Mouse (Mus musculus): ENCODE measurements around the gene Olfr447. TPM values are rescaled to one million over a fixed set of nuclear protein-coding genes. Genes with fewer than 3 reads are reported as not detected.

Olfr447 gene
- not detected in 2 replicates for polyA plus RNA-seq (2014; fragmentation: Nextera tagmentation; extraction: Ambion mirVana)

DNA sequence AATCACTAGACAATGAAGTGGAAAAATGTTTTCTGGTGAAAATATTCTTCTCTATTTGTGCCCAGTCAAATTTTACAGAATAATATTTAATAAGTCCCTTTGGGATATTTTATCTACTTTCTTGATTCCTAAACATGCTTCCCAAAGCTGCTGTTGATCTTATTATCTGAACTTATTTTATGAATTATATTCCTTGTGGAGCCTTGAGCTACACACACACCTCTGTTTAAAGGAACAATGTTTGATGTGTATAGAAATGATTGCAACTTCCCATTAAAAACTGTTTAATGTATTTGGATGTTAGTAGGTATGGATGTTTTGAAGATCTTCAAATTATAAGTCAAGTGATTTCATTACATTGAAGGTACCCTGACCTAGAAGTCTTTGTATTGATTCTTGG is at the start of gene Olfr447:
Olfr447 (plus strand) TSS at position 301 of the 400 bp plus-strand sequence.
- Histone ChIP-seq H3K27me3 (ENCODE audit: control insufficient read depth, insufficient read depth, low read length) (no peaks in the 10 kb centered on the region), H3K4me3 (ENCODE audit: low read depth, low read length) (no peak within 1 kb of the TSS), H3K9me3 (ENCODE audit: control insufficient read depth, low read length) (no peaks in the 10 kb centered on the region), H3K36me3 (ENCODE audit: control insufficient read depth, insufficient read depth, low read length) (no peaks in the 10 kb centered on the region), H3K4me2 (replicated peaks; ENCODE audit: low read depth, low read length) (no peak within 1 kb of the TSS), H3K4me1 (replicated peaks; ENCODE audit: control insufficient read depth, insufficient read depth, low read length) (no peaks in the 10 kb centered on the region), H3K9ac (ENCODE audit: low read depth, low read length) (no peak within 1 kb of the TSS), H3K27ac (ENCODE audit: low read depth, low read length) (no peak within 1 kb of the TSS)
- DNase-seq (ENCODE audit: low spot score) (no peak), ATAC-seq (ENCODE audit: low FRiP score) (no peak)

DNA sequence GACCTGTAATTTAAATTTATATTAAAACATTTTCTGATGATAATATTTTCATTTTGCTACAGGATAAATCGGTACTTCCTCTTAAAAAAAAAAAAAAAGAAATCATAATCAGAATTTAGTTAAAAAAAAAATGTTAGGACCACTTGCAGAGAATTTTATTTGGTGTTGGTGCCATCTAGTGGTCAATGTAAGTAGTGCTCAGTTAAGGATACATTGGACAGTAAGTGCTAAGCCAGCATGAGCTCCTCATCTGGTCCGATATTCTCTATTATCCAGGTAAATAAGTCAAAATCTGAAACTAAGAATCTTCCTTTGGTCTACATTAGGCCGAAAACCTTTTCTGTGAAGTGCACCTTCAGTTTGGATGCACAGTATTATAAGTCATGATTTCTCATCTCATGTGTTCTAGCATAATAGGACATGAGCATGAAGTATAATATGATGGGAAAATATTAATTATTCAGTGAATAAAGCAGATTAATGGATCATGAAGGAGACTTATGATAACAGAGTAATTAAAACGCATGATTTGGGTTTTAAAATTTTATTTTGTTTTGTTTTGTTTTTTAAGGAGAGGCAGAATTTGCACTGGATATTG is 48.4 kb upstream of the Olfr447 start:
- no peak overlapping the region for H3K9ac ChIP-seq (ENCODE audit: low read depth, low read length)
- H3K27me3 ChIP-seq (ENCODE audit: control insufficient read depth, insufficient read depth, low read length), result no peaks in the 10 kb centered on the region
- 17% methylated on average over 4 of the region's 4 CpGs for WGBS
- no peaks in the 10 kb centered on the region for H3K36me3 ChIP-seq (ENCODE audit: control insufficient read depth, insufficient read depth, low read length)
- peak; percentile 76 for DNase-seq (ENCODE audit: low spot score)
- no peaks in the 10 kb centered on the region for H3K4me1 ChIP-seq (replicated peaks; ENCODE audit: control insufficient read depth, insufficient read depth, low read length)
- H3K27ac ChIP-seq (ENCODE audit: low read depth, low read length), result no peak overlapping the region
- H3K4me3 ChIP-seq (ENCODE audit: low read depth, low read length), result no peak overlapping the region
- H3K9me3 ChIP-seq (ENCODE audit: control insufficient read depth, low read length), result no peaks in the 10 kb centered on the region
- no peak overlapping the region for H3K4me2 ChIP-seq (replicated peaks; ENCODE audit: low read depth, low read length)
- ATAC-seq (ENCODE audit: low FRiP score), result peak; percentile 74

DNA sequence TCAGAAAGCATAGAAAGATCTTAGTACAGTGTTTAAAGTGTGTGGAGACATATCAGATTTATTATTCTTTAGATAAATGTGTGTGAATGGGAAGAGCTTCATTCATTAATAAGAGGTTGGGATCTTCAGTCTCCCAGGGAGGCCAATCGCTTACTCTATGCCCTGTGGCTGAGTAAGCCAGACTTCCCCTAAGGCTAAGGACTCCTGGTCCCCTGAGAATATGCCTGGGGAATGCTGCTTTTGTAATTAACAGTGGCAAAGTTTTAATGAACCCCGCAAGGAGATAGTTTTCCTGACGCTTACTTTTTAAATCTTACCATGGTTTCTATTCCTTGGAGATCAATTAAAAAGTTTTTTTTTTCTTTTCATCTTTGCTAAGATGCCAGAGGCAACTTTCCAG is 39.0 kb upstream of the Olfr447 start:
- H3K4me2 ChIP-seq (replicated peaks; ENCODE audit: low read depth, low read length), result no peak overlapping the region
- no peak for DNase-seq (ENCODE audit: low spot score)
- no peaks in the 10 kb centered on the region for H3K27me3 ChIP-seq (ENCODE audit: control insufficient read depth, insufficient read depth, low read length)
- WGBS, result 80% methylated on average over 3 of the region's 3 CpGs
- H3K9ac ChIP-seq (ENCODE audit: low read depth, low read length), result no peak overlapping the region
- no peaks in the 10 kb centered on the region for H3K9me3 ChIP-seq (ENCODE audit: control insufficient read depth, low read length)
- H3K4me1 ChIP-seq (replicated peaks; ENCODE audit: control insufficient read depth, insufficient read depth, low read length), result no peaks in the 10 kb centered on the region
- H3K27ac ChIP-seq (ENCODE audit: low read depth, low read length), result no peak overlapping the region
- ATAC-seq (ENCODE audit: low FRiP score), result no peak
- no peaks in the 10 kb centered on the region for H3K36me3 ChIP-seq (ENCODE audit: control insufficient read depth, insufficient read depth, low read length)
- H3K4me3 ChIP-seq (ENCODE audit: low read depth, low read length), result no peak overlapping the region

DNA sequence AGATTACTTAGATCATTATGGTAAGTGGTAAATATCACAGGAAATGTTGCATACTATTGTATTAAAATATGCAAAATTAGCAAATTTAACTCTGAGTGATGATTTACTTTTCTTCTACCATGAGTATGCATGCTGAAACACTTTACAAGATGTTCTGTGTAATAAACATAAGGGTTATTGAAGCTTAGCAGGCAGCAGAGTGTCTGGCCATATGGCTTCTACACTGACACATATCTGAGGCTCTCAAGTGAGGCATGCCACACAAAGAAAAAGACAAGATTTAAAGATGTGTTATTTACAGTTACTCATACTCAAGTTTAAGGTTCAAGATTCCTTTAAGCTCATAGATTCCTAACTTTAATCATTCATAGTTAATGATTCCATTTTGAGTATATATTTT is 32.4 kb upstream of the Olfr447 start:
- ATAC-seq (ENCODE audit: low FRiP score) (no peak), DNase-seq (ENCODE audit: low spot score) (no peak)
- Histone ChIP-seq H3K9me3 (ENCODE audit: control insufficient read depth, low read length) (no peaks in the 10 kb centered on the region), H3K27me3 (ENCODE audit: control insufficient read depth, insufficient read depth, low read length) (no peaks in the 10 kb centered on the region), H3K36me3 (ENCODE audit: control insufficient read depth, insufficient read depth, low read length) (no peaks in the 10 kb centered on the region), H3K4me2 (replicated peaks; ENCODE audit: low read depth, low read length) (no peak overlapping the region), H3K27ac (ENCODE audit: low read depth, low read length) (no peak overlapping the region), H3K4me1 (replicated peaks; ENCODE audit: control insufficient read depth, insufficient read depth, low read length) (no peaks in the 10 kb centered on the region), H3K4me3 (ENCODE audit: low read depth, low read length) (no peak overlapping the region), H3K9ac (ENCODE audit: low read depth, low read length) (no peak overlapping the region)

DNA sequence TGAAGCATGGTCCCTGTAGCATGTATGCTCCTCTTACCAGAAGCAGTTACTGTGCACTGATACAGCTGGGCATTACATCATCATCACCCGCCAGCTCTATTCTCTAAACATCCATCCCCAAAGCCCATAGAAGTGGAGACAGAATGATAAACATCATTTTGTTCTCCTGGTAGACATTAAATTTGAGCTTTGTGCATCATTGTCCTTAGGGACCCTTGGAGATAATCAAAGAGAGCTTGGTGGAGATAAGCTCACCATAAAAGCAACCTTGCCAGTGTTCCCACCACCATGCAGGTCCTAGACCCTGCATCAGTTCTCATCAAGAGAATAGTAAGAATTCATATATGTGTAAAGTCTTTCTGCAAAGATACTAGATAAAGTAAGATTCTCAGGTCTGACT is 18.5 kb upstream of the Olfr447 start, which contains the start of gene Olfr448:
Olfr448 (plus strand) TSS at position 301 of the 400 bp plus-strand sequence.
- no peaks in the 10 kb centered on the region for H3K27me3 ChIP-seq (ENCODE audit: control insufficient read depth, insufficient read depth, low read length)
- H3K4me2 ChIP-seq (replicated peaks; ENCODE audit: low read depth, low read length), result no peak within 1 kb of the TSS
- H3K4me3 ChIP-seq (ENCODE audit: low read depth, low read length), result no peak within 1 kb of the TSS
- no peak within 1 kb of the TSS for H3K27ac ChIP-seq (ENCODE audit: low read depth, low read length)
- WGBS, result 91% methylated on average over 1 of the region's 1 CpGs
- H3K9me3 ChIP-seq (ENCODE audit: control insufficient read depth, low read length), result no peaks in the 10 kb centered on the region
- no peak for DNase-seq (ENCODE audit: low spot score)
- no peak within 1 kb of the TSS for H3K9ac ChIP-seq (ENCODE audit: low read depth, low read length)
- H3K36me3 ChIP-seq (ENCODE audit: control insufficient read depth, insufficient read depth, low read length), result no peaks in the 10 kb centered on the region
- no peaks in the 10 kb centered on the region for H3K4me1 ChIP-seq (replicated peaks; ENCODE audit: control insufficient read depth, insufficient read depth, low read length)
- no peak for ATAC-seq (ENCODE audit: low FRiP score)

DNA sequence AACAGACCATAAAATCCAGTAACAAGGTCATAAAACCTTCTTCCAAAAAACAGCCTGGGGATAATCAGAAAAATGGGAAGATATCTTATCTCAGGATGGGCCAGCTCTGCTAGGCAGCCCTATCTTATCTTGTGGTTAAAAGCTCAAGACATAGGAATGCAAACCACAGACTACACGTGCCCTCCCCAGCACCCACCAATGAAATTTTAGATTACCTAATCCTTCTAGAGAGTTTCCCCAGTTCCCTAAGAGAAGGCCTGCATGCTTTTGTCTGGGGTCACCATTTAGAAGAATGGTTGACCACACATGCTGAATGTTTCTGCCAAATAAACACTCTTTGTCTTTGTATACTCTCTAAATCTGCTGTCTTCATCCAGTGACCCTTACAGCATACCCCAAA is 8.3 kb upstream of the Olfr447 start:
- Histone ChIP-seq H3K4me3 (ENCODE audit: low read depth, low read length) (no peak overlapping the region), H3K9me3 (ENCODE audit: control insufficient read depth, low read length) (no peaks in the 10 kb centered on the region), H3K4me1 (replicated peaks; ENCODE audit: control insufficient read depth, insufficient read depth, low read length) (no peaks in the 10 kb centered on the region), H3K27me3 (ENCODE audit: control insufficient read depth, insufficient read depth, low read length) (no peaks in the 10 kb centered on the region), H3K36me3 (ENCODE audit: control insufficient read depth, insufficient read depth, low read length) (no peaks in the 10 kb centered on the region), H3K4me2 (replicated peaks; ENCODE audit: low read depth, low read length) (no peak overlapping the region), H3K9ac (ENCODE audit: low read depth, low read length) (no peak overlapping the region), H3K27ac (ENCODE audit: low read depth, low read length) (no peak overlapping the region)
- no peak for DNase-seq (ENCODE audit: low spot score)
- 31% methylated on average over 1 of the region's 1 CpGs for WGBS
- no peak for ATAC-seq (ENCODE audit: low FRiP score)

DNA sequence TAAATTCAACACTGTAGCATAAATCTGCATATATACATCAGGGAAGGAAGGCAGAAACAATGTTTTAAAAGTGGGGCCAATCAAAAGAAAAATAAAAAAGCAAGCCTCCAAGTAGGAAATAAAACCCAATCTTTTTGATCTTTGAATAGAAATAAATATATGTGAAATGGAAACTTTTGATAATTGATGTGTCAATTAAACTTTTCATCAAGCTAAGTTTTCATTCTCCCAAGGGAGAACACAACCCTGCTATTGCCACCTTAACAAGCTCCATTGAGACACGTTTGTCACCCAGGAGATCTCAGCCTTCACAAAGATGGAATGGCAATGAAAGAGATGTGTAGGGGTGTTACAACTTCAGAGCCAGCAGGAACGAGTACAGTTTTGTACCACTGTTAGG is 12.4 kb downstream of the Olfr447 start, which contains the start of gene Olfr446:
Olfr446 (plus strand) TSS at position 301 of the 400 bp plus-strand sequence.
- no peak within 1 kb of the TSS for H3K4me3 ChIP-seq (ENCODE audit: low read depth, low read length)

GRCm38 (mm10) chr6:42948767-42949166 is 40.1 kb downstream of the Olfr447 start, which contains the start of gene Olfr444:
TSS of gene Olfr444 (plus strand) at chr6:42949067.
- Histone ChIP-seq H3K9me3 (ENCODE audit: control insufficient read depth, low read length) (no peaks in the 10 kb centered on the region), H3K36me3 (ENCODE audit: control insufficient read depth, insufficient read depth, low read length) (no peaks in the 10 kb centered on the region), H3K4me2 (replicated peaks; ENCODE audit: low read depth, low read length) (no peak within 1 kb of the TSS), H3K4me3 (ENCODE audit: low read depth, low read length) (no peak within 1 kb of the TSS), H3K27ac (ENCODE audit: low read depth, low read length) (no peak within 1 kb of the TSS), H3K4me1 (replicated peaks; ENCODE audit: control insufficient read depth, insufficient read depth, low read length) (no peaks in the 10 kb centered on the region), H3K27me3 (ENCODE audit: control insufficient read depth, insufficient read depth, low read length) (no peaks in the 10 kb centered on the region), H3K9ac (ENCODE audit: low read depth, low read length) (no peak within 1 kb of the TSS)
- WGBS, result 74% methylated on average over 1 of the region's 1 CpGs
- no peak for ATAC-seq (ENCODE audit: low FRiP score)
- no peak for DNase-seq (ENCODE audit: low spot score)

More for the DNA sequence above, 12.4 kb downstream of the Olfr447 start, which contains the start of gene Olfr446:
- Histone ChIP-seq H3K9ac (ENCODE audit: low read depth, low read length) (no peak within 1 kb of the TSS), H3K36me3 (ENCODE audit: control insufficient read depth, insufficient read depth, low read length) (no peaks in the 10 kb centered on the region), H3K27me3 (ENCODE audit: control insufficient read depth, insufficient read depth, low read length) (no peaks in the 10 kb centered on the region), H3K4me1 (replicated peaks; ENCODE audit: control insufficient read depth, insufficient read depth, low read length) (no peaks in the 10 kb centered on the region), H3K4me2 (replicated peaks; ENCODE audit: low read depth, low read length) (no peak within 1 kb of the TSS), H3K9me3 (ENCODE audit: control insufficient read depth, low read length) (no peaks in the 10 kb centered on the region), H3K27ac (ENCODE audit: low read depth, low read length) (no peak within 1 kb of the TSS)
- DNase-seq (ENCODE audit: low spot score), result no peak
- ATAC-seq (ENCODE audit: low FRiP score), result no peak
- WGBS, result 70% methylated on average over 2 of the region's 2 CpGs
